ENCODE assay signal across 26 mouse cellular contexts in genomic region chr10:10789967-10790366, GRCm38 (mm10).
"Had no signal": no experiment of that assay in that cellular context is flagged by ENCODE, and none has a peak within 500 bp of the region (broad histone marks: within the 10 kb centered on the region; RNA-seq: fewer than 3 reads in every experiment).

No protein-coding gene starts in this region.

- H3K36me3 ChIP-seq: heart, embryonic 13.5 days; heart, embryonic 15.5 days; hindbrain, embryonic 10.5 days; hindbrain, embryonic 12.5 days; intestine, embryonic 15.5 days; limb, embryonic 10.5 days; limb, embryonic 12.5 days; liver, embryonic 13.5 days; liver, embryonic 15.5 days had no signal

- H3K4me3 ChIP-seq: gastrocnemius, adult 2 months; heart, embryonic 13.5 days; heart, embryonic 15.5 days; hindbrain, embryonic 10.5 days; hindbrain, embryonic 12.5 days; intestine, embryonic 15.5 days; layer of hippocampus, adult 2 months; left cerebral cortex, adult 2 months; limb, embryonic 10.5 days; limb, embryonic 12.5 days; liver, embryonic 13.5 days; liver, embryonic 15.5 days had no signal

- DNase-seq: gastrocnemius, adult 2 months; gastrocnemius, postnatal 10 days; gastrocnemius, postnatal 25 days; kidney, adult 18-20 months; kidney, adult 8-10 months; kidney, postnatal 10 days; kidney, postnatal 25 days; kidney, postnatal 4 days; liver; liver, embryonic 13.5 days; liver, postnatal 0 days had no signal

- H3K4me2 ChIP-seq: heart, embryonic 13.5 days; heart, embryonic 15.5 days; hindbrain, embryonic 12.5 days; hindbrain, embryonic 14.5 days; intestine, embryonic 15.5 days; limb, embryonic 12.5 days; liver, embryonic 11.5 days; liver, embryonic 13.5 days; liver, embryonic 15.5 days had no signal

- H3K9ac ChIP-seq: heart, embryonic 13.5 days; heart, embryonic 15.5 days; hindbrain, embryonic 12.5 days; hindbrain, embryonic 14.5 days; intestine, embryonic 15.5 days; limb, embryonic 12.5 days; liver, embryonic 13.5 days; liver, embryonic 15.5 days; liver, postnatal 0 days had no signal

- H3K4me1 ChIP-seq: heart, embryonic 15.5 days; hindbrain, embryonic 10.5 days; hindbrain, embryonic 12.5 days; intestine, embryonic 15.5 days; limb, embryonic 10.5 days; liver, embryonic 13.5 days; liver, embryonic 15.5 days had no signal

- H3K9me3 ChIP-seq: heart, embryonic 13.5 days; heart, embryonic 15.5 days; hindbrain, embryonic 10.5 days; hindbrain, embryonic 12.5 days; intestine, embryonic 15.5 days; limb, embryonic 10.5 days; limb, embryonic 12.5 days; liver, embryonic 13.5 days; liver, embryonic 15.5 days had no signal

- H3K27ac ChIP-seq: gastrocnemius, adult 2 months; heart, embryonic 13.5 days; heart, embryonic 15.5 days; hindbrain, embryonic 10.5 days; hindbrain, embryonic 12.5 days; hindbrain, embryonic 14.5 days; intestine, embryonic 15.5 days; layer of hippocampus, adult 2 months; left cerebral cortex, adult 2 months; limb, embryonic 10.5 days; limb, embryonic 12.5 days; liver, embryonic 13.5 days; liver, embryonic 15.5 days had no signal

- H3K27me3 ChIP-seq: heart, embryonic 13.5 days; heart, embryonic 15.5 days; hindbrain, embryonic 12.5 days; intestine, embryonic 15.5 days; limb, embryonic 12.5 days; liver, embryonic 13.5 days; liver, embryonic 15.5 days had no signal

- ATAC-seq: hindbrain, embryonic 16.5 days; inflammation-experienced regulatory T-cells, adult 6 months; intestine, embryonic 15.5 days; intestine, postnatal 0 days; liver, postnatal 0 days had no signal
